Mouse (Mus musculus) liver, embryonic 13.5 days (tissue): ENCODE results near the gene Ablim1. TPM values are rescaled to one million over a fixed set of nuclear protein-coding genes. Genes with fewer than 3 reads are reported as not detected.

ENCODE experiments used
- ATAC-seq: fragments of 200-750 bp; cut with Nextera tagmentation; 2 replicates; pipeline ENCODE4 v1.8.0; 2017; ENCODE audit warnings: low read depth, mild to moderate bottlenecking, moderate number of reproducible peaks, moderate library complexity
- DNase-seq: peaks from one replicate; pipeline ENCODE4 v3.0.0; 2022
- H3K27ac ChIP-seq: fragments of 300-500 bp; sonication (generic); 2 replicates; pipeline ENCODE4 v1.5.1; 2015; ENCODE audit warnings: moderate library complexity, mild to moderate bottlenecking, inconsistent platforms
- H3K27me3 ChIP-seq: fragments of 300-500 bp; sonication (generic); 2 replicates; pipeline ENCODE4 v1.6.1; 2015; ENCODE audit warnings: mild to moderate bottlenecking, inconsistent platforms
- H3K36me3 ChIP-seq: fragments of 300-500 bp; sonication (generic); 2 replicates; pipeline ENCODE4 v1.6.1; 2015; ENCODE audit warnings: mild to moderate bottlenecking, inconsistent platforms
- H3K4me1 ChIP-seq: fragments of 300-500 bp; sonication (generic); replicated peaks from 2 replicates; pipeline ENCODE4 v1.6.1; 2015; ENCODE audit warnings: inconsistent platforms
- H3K4me2 ChIP-seq: fragments of 300-500 bp; sonication (generic); 2 replicates; pipeline ENCODE4 v1.6.1; 2015; ENCODE audit warnings: inconsistent platforms, mild to moderate bottlenecking, moderate library complexity
- H3K4me3 ChIP-seq: fragments of 300-500 bp; sonication (generic); replicated peaks from 2 replicates; pipeline ENCODE4 v1.5.1; 2015; ENCODE audit warnings: mild to moderate bottlenecking, inconsistent platforms
- H3K9ac ChIP-seq: fragments of 300-500 bp; sonication (generic); 2 replicates; pipeline ENCODE4 v1.6.1; 2015; ENCODE audit warnings: mild to moderate bottlenecking, inconsistent platforms
- H3K9me3 ChIP-seq: fragments of 300-500 bp; sonication (generic); replicated peaks from 2 replicates; pipeline ENCODE4 v1.6.1; 2016; ENCODE audit warnings: inconsistent platforms
- WGBS: fragments of 180-500 bp; shearing (Covaris S2); methylation state at CpG from one replicate; pipeline ENCODE4 v1.1.7; 2015; ENCODE audit not compliant: insufficient replicate concordance; 5-methylcytosine and 5-hydroxymethylcytosine counted together
- polyA plus RNA-seq: library from polyadenylated mRNA; unstranded; fragments of >200 nt; fragmentation: Nextera tagmentation; extraction: Ambion mirVana; gene quantifications from 2 replicates; pipeline ENCODE4 v1.2.1, GENCODE M21; 2015

Gene Ablim1
- polyA plus RNA-seq, 1 experiment from 2014 or later, result 4.8 TPM

DNA sequence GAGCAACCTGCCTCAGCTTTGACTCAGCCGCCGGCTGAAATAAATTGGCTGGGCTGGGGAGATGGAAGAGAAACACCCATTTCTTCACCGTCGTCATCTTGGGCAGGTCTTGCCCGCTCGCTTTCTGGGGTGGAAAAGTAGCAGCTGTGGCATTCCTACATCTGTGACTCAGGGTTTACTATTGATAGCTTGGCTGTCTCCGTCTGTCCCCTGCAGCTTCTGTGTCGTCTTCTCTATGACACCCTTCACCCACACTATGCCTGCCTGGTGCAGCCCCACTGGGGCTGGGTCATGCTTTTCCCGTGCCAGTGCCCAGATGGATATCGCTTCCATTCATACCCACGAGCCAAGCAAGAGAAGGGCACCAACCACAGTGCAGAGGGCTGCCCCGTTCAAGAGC is 116.2 kb downstream of the Ablim1 start:
- H3K27ac ChIP-seq, result no peak overlapping the region
- peaks cover 39% of the 10 kb centered on the region for H3K27me3 ChIP-seq
- no peak overlapping the region for H3K4me3 ChIP-seq
- H3K9ac ChIP-seq, result no peak overlapping the region
- no peaks in the 10 kb centered on the region for H3K9me3 ChIP-seq
- peaks cover 33% of the 10 kb centered on the region for H3K4me1 ChIP-seq
- DNase-seq (no peak), ATAC-seq (no peak)
- H3K36me3 ChIP-seq, result no peaks in the 10 kb centered on the region
- H3K4me2 ChIP-seq, result no peak overlapping the region
- whole genome bisulfite sequencing, result 70% methylated on average over 12 of the region's 12 CpGs

DNA sequence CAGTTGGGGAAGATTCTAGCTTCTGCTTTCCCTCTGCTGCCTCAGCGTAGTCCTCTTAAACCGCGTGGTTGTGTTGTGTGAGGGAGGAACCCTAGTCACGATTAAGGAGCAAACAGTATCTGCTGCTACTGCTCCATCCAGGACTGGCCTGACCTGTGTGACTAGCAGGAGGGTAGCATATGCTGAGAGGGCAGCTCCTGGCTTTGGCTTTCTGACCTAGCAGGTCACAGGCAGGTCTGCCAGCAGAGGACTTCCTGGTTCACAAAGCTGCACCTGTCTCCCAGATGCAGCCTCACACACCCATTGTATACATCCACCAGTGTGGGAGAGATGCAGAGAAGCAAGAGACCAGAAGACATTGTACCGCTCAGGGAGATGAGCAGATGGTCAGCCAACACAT is 116.7 kb downstream of the Ablim1 start:
- WGBS, result 45% methylated on average over 5 of the region's 5 CpGs
- H3K36me3 ChIP-seq, result no peaks in the 10 kb centered on the region
- no peak overlapping the region for H3K9ac ChIP-seq
- no peaks in the 10 kb centered on the region for H3K9me3 ChIP-seq
- ATAC-seq (peak; percentile 19; the same call in 1 of the 2 replicates), DNase-seq (no peak)
- peaks cover 33% of the 10 kb centered on the region for H3K4me1 ChIP-seq
- peak overlapping the region; percentile 60; the same call in 1 of the 2 replicates for H3K4me2 ChIP-seq
- peaks cover 39% of the 10 kb centered on the region for H3K27me3 ChIP-seq
- no peak overlapping the region for H3K4me3 ChIP-seq
- H3K27ac ChIP-seq, result 0 out of 2 replicates have a peak overlapping the region, but pooled peaks have one; percentile 34

DNA sequence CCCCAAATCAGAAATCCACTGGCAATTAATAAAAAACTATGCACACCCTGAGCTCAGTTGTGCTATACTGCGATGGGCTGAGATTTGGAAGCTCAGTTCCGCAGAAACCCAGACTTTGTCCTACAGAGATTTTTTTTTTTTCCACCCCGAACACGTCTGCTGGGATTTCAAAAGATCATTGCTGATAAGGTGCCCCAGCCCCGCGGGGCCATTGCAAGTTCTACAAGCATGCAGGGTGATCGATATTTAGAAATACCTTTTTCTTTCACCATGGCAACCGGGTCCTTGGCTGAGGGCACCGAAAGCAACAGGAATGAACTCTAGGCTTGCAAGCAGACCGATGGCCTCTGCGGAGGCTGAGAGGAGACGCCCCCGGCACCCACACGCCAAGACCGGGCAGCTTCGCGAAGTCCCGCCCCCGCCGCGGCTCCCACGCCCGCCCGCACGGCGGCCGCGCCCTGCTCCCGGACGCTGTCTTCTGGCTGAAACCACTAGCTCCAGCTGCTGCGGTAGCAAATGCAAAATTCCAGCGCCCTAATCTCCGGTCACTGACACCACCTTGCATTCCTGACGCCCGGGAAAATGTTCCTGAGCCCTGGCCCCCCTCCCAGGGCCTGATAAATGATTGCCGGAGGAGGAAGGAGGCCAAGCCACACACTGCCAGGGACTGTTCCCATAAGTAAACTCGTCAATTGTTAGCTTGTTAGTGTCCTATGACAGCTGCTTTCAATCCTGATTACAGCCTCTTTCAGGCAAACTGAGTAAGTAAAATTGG is 117.5 kb downstream of the Ablim1 start:
- Histone ChIP-seq H3K36me3 (no peaks in the 10 kb centered on the region), H3K27me3 (peaks cover 39% of the 10 kb centered on the region), H3K9me3 (no peaks in the 10 kb centered on the region), H3K9ac (no peak overlapping the region), H3K4me3 (peak overlapping the region; percentile 46), H3K4me2 (peak overlapping the region; percentile 60), H3K27ac (peak overlapping the region; percentile 34), H3K4me1 (peaks cover 33% of the 10 kb centered on the region)
- WGBS, result 3% methylated on average over 35 of the region's 37 CpGs
- ATAC-seq (peak; percentile 37; the same call in 1 of the 2 replicates), DNase-seq (no peak)

DNA sequence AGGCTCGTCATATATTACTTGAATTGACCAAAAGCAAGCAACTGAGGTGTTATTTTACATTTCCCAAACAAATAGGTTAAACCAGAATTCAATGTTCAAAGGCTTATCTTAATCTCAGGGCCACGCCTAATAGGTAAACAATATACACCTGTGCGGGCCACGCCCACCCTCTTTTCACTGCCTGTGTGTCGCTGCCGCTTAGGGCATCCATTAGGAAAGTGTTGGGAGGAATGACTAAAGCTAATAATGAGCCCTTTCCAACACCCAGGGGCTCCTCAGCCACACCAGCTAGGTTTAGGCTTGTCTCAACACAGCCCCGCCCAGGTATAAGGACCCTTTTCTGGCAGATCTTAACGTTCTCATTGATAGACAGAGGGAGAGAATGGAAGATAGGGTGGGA is 118.1 kb downstream of the Ablim1 start:
- Histone ChIP-seq H3K9me3 (no peaks in the 10 kb centered on the region), H3K4me1 (peaks cover 33% of the 10 kb centered on the region), H3K36me3 (no peaks in the 10 kb centered on the region), H3K27me3 (peaks cover 39% of the 10 kb centered on the region), H3K9ac (no peak overlapping the region), H3K27ac (no peak overlapping the region), H3K4me3 (peak overlapping the region; percentile 46), H3K4me2 (peak overlapping the region; percentile 60)
- WGBS, result 39% methylated on average over 8 of the region's 8 CpGs
- no peak for ATAC-seq
- no peak for DNase-seq

DNA sequence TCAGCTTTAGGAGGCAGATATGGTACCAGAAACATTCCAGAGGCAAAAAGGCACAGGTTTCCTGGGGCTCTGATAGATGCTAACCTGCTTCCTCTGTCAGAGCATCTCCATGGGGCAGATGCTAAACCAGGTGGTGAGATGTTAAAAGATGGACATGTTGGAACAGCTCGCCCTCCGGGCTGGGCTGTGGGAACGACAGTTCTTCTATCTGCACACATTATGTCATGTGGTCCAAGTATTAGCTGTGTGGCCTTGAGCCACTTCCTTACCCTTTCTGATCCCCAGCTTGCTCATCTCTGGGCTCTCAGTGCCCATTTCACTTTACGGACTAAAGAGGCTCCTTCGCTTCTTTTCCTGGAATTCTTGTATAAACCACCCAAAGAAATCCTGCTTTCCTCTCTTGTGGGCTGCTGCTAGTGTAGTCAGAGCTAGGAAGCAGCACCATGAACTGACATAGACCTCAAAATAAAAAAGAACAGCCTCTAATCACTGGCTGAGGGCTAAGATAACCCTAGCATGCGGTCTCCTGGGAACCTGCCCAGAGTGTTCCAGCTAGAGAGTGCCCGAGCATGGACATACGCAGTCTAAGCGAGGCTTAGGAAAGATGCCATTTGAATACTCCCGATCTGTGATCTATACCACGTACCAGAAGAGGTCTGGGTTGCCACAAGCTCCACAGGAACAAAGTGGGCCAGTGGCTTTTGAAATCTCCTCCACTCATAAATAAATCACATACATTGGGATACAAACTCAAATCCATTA is 119.4 kb downstream of the Ablim1 start:
- Histone ChIP-seq H3K9me3 (no peaks in the 10 kb centered on the region), H3K4me1 (peaks cover 25% of the 10 kb centered on the region), H3K4me3 (no peak overlapping the region), H3K27me3 (peaks cover 39% of the 10 kb centered on the region), H3K36me3 (no peaks in the 10 kb centered on the region), H3K9ac (no peak overlapping the region), H3K27ac (no peak overlapping the region), H3K4me2 (no peak overlapping the region)
- ATAC-seq, result no peak
- 69% methylated on average over 11 of the region's 11 CpGs for WGBS
- DNase-seq, result no peak

DNA sequence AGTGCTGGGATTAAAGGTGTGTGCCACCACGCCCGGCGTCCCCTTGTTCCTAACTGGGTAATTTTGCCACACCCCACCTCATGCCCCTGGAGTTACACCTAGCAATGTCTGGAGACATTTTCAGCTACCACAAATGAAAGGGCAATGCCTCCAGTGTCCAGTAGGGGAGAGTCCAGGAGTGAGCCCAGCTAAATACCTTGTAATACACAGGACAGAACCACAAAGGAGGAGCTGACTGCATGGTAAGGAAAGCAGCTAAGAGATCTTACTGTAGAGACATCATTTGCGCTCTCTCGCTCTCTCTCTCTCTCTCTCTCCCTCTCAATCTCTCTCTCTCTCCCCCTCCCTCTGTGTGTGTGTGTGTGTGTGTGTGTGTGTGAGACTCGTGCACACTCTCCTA is 120.8 kb downstream of the Ablim1 start:
- peaks cover 39% of the 10 kb centered on the region for H3K27me3 ChIP-seq
- H3K4me2 ChIP-seq, result no peak overlapping the region
- H3K4me1 ChIP-seq, result peaks cover 15% of the 10 kb centered on the region
- H3K27ac ChIP-seq, result no peak overlapping the region
- 64% methylated on average over 6 of the region's 6 CpGs for WGBS
- no peak overlapping the region for H3K9ac ChIP-seq
- H3K36me3 ChIP-seq, result no peaks in the 10 kb centered on the region
- no peak overlapping the region for H3K4me3 ChIP-seq
- DNase-seq (no peak), ATAC-seq (no peak)
- no peaks in the 10 kb centered on the region for H3K9me3 ChIP-seq

DNA sequence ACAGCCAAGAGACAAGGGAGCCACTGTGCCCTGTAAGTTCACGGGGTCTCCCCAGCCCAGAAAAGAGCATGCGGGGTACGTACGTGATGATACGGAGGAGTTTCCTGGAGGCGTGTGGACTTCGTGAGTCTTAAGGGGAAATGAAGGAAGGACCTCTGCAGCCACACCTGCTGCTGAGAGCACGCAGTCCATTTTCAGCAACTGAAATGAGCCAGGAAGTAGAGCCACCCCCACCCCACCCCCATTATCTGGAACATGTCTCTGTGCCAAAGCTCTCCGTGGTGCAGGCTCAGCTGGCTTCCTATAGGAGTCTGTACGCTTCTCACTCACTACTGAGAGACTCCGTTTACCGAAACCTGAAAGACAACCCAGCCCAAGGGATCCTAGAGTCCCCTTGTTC is 121.3 kb downstream of the Ablim1 start:
- DNase-seq (no peak), ATAC-seq (no peak)
- Histone ChIP-seq H3K4me1 (peaks cover 13% of the 10 kb centered on the region), H3K4me3 (no peak overlapping the region), H3K27me3 (peaks cover 34% of the 10 kb centered on the region), H3K4me2 (no peak overlapping the region), H3K36me3 (no peaks in the 10 kb centered on the region), H3K9ac (no peak overlapping the region), H3K9me3 (no peaks in the 10 kb centered on the region), H3K27ac (no peak overlapping the region)
- WGBS, result 76% methylated on average over 12 of the region's 12 CpGs

DNA sequence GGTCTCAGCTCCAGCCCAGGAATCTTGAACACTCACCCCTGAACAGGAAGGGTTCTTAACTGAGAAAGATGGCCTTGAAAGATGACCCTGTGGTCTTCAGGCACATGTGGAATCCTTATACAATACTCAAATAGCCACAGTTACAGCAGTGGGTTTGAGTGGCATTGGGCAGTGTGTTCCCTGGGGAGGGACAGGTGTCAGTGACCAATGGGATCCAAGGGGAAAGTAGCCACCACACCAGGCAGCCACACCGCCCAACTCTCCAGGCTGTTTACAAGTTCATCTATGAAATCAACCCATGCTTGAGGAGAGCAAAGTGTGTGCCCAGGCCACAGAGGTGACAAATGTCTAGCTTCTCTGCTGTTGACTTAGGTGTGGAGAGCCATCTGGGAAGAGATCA is 123.6 kb downstream of the Ablim1 start:
- Histone ChIP-seq H3K9ac (no peak overlapping the region), H3K27me3 (peaks cover 11% of the 10 kb centered on the region), H3K27ac (no peak overlapping the region), H3K4me2 (no peak overlapping the region), H3K4me1 (peaks cover 5% of the 10 kb centered on the region; the same call in 1 of the 2 replicates), H3K36me3 (no peaks in the 10 kb centered on the region), H3K4me3 (no peak overlapping the region), H3K9me3 (no peaks in the 10 kb centered on the region)
- DNase-seq (no peak), ATAC-seq (no peak)
- 69% methylated on average over 1 of the region's 1 CpGs for WGBS

DNA sequence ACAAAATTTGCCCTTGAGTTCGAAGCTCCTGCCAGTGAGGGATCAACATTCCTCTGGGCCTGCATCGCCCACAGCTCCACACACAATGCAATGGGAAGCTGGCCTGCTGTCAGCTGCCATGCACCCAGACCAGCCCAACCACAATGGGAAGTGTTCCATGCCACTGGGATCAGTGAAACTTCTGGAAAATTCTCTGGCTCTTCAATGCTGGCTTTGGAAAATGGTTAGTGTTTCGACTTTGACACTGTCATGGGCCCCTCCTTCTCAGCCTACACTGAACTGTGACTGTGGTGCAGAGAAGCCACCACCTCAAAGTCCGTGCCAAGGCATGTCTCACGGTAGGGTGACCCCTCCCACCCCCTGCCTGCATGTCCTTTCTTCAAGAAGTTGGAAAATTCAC is 125.3 kb downstream of the Ablim1 start:
- H3K27ac ChIP-seq, result no peak overlapping the region
- no peak overlapping the region for H3K4me3 ChIP-seq
- DNase-seq (no peak), ATAC-seq (no peak)
- H3K36me3 ChIP-seq, result no peaks in the 10 kb centered on the region
- no peaks in the 10 kb centered on the region for H3K9me3 ChIP-seq
- H3K27me3 ChIP-seq, result no peaks in the 10 kb centered on the region
- WGBS, result 51% methylated on average over 5 of the region's 5 CpGs
- H3K9ac ChIP-seq, result no peak overlapping the region
- no peak overlapping the region for H3K4me2 ChIP-seq
- H3K4me1 ChIP-seq, result peaks cover 12% of the 10 kb centered on the region

DNA sequence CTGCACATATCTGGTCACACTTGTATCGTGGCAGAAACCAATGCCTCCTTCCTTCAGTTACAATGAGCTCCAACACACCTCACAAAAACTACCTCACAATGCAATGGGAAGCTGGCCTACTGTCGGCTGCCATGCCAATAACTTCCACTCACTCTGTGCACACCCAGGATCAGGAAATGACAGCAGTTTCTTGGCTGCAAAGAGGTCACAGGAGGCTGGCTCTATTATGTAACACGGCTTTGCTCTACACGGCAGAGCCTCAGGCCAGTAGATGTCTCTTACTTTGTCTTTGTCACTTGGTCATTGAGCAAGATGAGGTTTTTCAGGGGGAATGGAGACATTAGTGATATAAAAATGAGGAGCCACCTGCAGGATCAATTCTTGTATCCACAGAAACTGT is 126.2 kb downstream of the Ablim1 start:
- no peak overlapping the region for H3K4me3 ChIP-seq
- no peaks in the 10 kb centered on the region for H3K36me3 ChIP-seq
- 43% methylated on average over 4 of the region's 4 CpGs for WGBS
- no peak overlapping the region for H3K27ac ChIP-seq
- no peak for ATAC-seq
- H3K4me2 ChIP-seq, result no peak overlapping the region
- peaks cover 14% of the 10 kb centered on the region for H3K4me1 ChIP-seq
- H3K27me3 ChIP-seq, result no peaks in the 10 kb centered on the region
- no peak for DNase-seq
- no peaks in the 10 kb centered on the region for H3K9me3 ChIP-seq
- no peak overlapping the region for H3K9ac ChIP-seq

DNA sequence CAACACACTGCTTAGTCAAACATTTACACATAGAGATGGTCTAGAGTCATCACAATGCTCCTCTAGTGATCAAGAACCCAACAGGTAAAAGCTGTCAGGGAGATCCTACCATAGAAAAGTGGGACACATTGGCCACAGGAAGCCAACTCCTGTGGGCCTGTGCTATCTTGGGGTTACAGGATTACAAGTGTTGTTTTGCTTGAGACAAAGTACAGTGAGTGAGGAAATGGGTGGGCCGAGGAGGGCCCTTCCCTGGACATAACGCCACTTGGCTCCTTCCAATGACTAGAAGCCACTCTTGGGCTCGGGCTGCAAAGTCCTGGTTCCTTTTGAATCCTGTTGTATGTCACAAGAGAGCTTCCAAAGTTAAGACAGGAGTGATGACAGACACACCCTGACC is 129.7 kb downstream of the Ablim1 start:
- ATAC-seq (no peak), DNase-seq (no peak)
- Histone ChIP-seq H3K4me1 (peaks cover 30% of the 10 kb centered on the region), H3K27me3 (no peaks in the 10 kb centered on the region), H3K9ac (no peak overlapping the region), H3K27ac (no peak overlapping the region), H3K4me2 (no peak overlapping the region), H3K9me3 (no peaks in the 10 kb centered on the region), H3K4me3 (no peak overlapping the region), H3K36me3 (no peaks in the 10 kb centered on the region)
- WGBS, result 52% methylated on average over 3 of the region's 3 CpGs
